Mouse (Mus musculus): Measurements from ENCODE around the gene Atp1b1. TPM values are rescaled to one million over a fixed set of nuclear protein-coding genes. Genes with fewer than 3 reads are reported as not detected.

Gene Atp1b1
- polyA plus RNA-seq, 1 experiment: 369 TPM

- H3K36me3 ChIP-seq (ENCODE audit: control insufficient read depth, insufficient read depth, low read length): no peaks in the 10 kb centered on the region
- peaks cover 25% of the 10 kb centered on the region for H3K4me1 ChIP-seq (ENCODE audit: control insufficient read depth, insufficient read depth, insufficient read length, low read length)
- no peak for TF ChIP-seq CTCF (IDR thresholded peaks at IDR 0.05; ENCODE audit: extremely low read depth, insufficient read length, insufficient replicate concordance, low read depth, low read length)
- TF ChIP-seq POLR2A (IDR thresholded peaks at IDR 0.05; ENCODE audit: low read depth, low read length): no peak
- H3K27ac ChIP-seq (ENCODE audit: insufficient read depth, low read depth, low read length): no peak overlapping the region
- no peaks in the 10 kb centered on the region for H3K27me3 ChIP-seq (ENCODE audit: control insufficient read depth, insufficient read depth, low read length)
- H3K4me3 ChIP-seq (ENCODE audit: low read depth, low read length): no peak overlapping the region
- WGBS: 66% methylated on average over 8 of the region's 8 CpGs
These were observed 10.2 kb upstream of the Atp1b1 start for GRCm38 (mm10) chr1:164468329-164468728.

DNA sequence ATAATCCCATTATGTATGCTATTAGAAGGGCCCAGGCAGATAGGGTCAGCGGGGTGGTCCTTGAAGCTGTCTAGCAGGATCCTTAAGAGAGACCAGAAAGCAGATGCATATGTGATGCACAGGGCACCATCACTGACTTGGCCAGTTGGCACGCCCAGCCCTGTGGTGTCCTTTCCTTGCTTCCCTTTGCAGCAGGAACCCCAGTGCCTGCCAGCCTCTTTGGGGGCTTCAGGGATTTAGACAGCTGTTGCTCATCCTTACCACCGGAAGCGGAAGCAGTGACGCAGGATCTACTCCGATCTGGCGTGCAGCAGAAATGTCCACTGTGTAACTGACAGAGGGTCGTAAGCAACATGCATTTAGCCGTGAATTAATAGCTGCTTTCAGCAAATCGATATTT lies 9.3 kb upstream of the Atp1b1 start:
- Histone ChIP-seq H3K36me3 (ENCODE audit: control insufficient read depth, insufficient read depth, low read length) (no peaks in the 10 kb centered on the region), H3K27me3 (ENCODE audit: control insufficient read depth, insufficient read depth, low read length) (no peaks in the 10 kb centered on the region), H3K4me3 (ENCODE audit: low read depth, low read length) (no peak overlapping the region), H3K4me1 (ENCODE audit: control insufficient read depth, insufficient read depth, insufficient read length, low read length) (peaks cover 28% of the 10 kb centered on the region), H3K27ac (ENCODE audit: insufficient read depth, low read depth, low read length) (no peak overlapping the region)
- TF ChIP-seq CTCF (IDR thresholded peaks at IDR 0.05; ENCODE audit: extremely low read depth, insufficient read length, insufficient replicate concordance, low read depth, low read length) (no peak), POLR2A (IDR thresholded peaks at IDR 0.05; ENCODE audit: low read depth, low read length) (no peak)
- 95% methylated on average over 10 of the region's 10 CpGs for WGBS

DNA sequence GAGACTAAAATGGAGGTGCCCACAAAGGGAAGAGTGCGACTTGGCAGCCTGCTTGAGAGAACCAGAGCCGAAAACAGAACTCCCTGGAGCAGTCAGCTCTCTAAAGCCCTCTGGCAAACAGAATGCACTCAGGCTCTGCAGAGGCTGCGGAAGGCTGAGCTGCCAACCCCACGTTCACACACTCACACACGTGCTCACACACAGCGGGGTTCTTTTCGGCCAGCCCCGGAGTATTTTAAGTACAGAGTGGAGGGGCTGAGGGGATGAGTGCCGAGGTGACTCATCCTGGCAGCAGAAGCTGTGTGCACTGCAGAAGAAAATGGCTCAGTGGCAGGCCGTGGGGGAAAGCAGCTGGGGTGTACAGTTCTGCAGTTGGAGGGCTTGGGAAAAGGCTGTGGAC lies 3.6 kb upstream of the Atp1b1 start:
- 9% methylated on average over 10 of the region's 10 CpGs for WGBS
- Histone ChIP-seq H3K27ac (ENCODE audit: insufficient read depth, low read depth, low read length) (peak overlapping the region; percentile 98), H3K4me3 (ENCODE audit: low read depth, low read length) (peak overlapping the region; percentile 46), H3K4me1 (ENCODE audit: control insufficient read depth, insufficient read depth, insufficient read length, low read length) (peaks cover 16% of the 10 kb centered on the region), H3K27me3 (ENCODE audit: control insufficient read depth, insufficient read depth, low read length) (no peaks in the 10 kb centered on the region), H3K36me3 (ENCODE audit: control insufficient read depth, insufficient read depth, low read length) (peaks cover 1% of the 10 kb centered on the region; the same call in 1 of the 2 replicates)
- TF ChIP-seq CTCF (IDR thresholded peaks at IDR 0.05; ENCODE audit: extremely low read depth, insufficient read length, insufficient replicate concordance, low read depth, low read length) (no peak), POLR2A (IDR thresholded peaks at IDR 0.05; ENCODE audit: low read depth, low read length) (no peak)

GRCm38 (mm10) chr1:164460921-164461697 lies 3.0 kb upstream of the Atp1b1 start:
- H3K27ac ChIP-seq (ENCODE audit: insufficient read depth, low read depth, low read length): peak overlapping the region; percentile 98
- peak overlapping the region; percentile 46 for H3K4me3 ChIP-seq (ENCODE audit: low read depth, low read length)
- TF ChIP-seq POLR2A (IDR thresholded peaks at IDR 0.05; ENCODE audit: low read depth, low read length): 0 out of 2 replicates have a peak, but pooled peaks have one; percentile 52
- TF ChIP-seq CTCF (IDR thresholded peaks at IDR 0.05; ENCODE audit: extremely low read depth, insufficient read length, insufficient replicate concordance, low read depth, low read length): no peak

DNA sequence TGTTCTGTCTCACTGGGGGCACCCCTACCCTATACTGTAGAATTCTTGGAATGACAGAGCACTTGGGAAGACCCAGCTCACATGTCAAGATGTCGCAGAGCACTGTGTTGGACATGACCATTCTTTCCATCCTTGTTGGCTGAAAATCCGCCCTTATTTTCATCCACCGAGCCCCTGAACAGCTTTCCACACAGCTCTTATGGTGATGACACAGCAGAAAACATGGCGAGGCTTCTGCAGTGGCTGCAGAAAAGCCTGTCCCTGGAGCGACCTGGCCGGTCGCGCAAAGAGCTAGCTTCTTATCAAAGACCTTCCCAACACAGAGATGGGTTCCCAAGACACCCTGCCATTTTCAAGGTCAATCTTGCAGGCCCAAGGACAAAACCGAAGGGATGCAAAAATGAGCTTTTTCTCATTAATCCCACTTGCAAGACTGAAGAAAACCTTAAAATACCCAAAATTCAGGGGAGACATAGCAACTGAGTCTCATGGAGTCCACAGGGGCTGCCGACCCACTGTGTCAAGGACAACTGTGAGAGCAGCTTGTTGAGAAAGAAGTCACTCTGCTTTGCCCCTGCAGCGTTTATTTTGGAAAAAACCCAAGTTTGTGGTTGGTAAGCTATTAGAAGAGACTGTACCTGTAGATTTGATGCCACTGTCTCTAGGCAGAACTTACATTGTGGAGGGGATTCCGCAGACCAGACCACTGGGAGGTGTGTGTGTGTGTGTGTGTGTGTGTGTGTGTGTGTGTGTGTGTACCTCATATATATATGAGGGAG lies 1.2 kb upstream of the Atp1b1 start:
- TF ChIP-seq CTCF (IDR thresholded peaks at IDR 0.05; ENCODE audit: extremely low read depth, insufficient read length, insufficient replicate concordance, low read depth, low read length) (no peak), POLR2A (IDR thresholded peaks at IDR 0.05; ENCODE audit: low read depth, low read length) (no peak)
- Histone ChIP-seq H3K4me3 (ENCODE audit: low read depth, low read length) (peak overlapping the region; percentile 73), H3K27ac (ENCODE audit: insufficient read depth, low read depth, low read length) (peak overlapping the region; percentile 92), H3K4me1 (ENCODE audit: control insufficient read depth, insufficient read depth, insufficient read length, low read length) (peaks cover 11% of the 10 kb centered on the region), H3K27me3 (ENCODE audit: control insufficient read depth, insufficient read depth, low read length) (no peaks in the 10 kb centered on the region), H3K36me3 (ENCODE audit: control insufficient read depth, insufficient read depth, low read length) (peaks cover 21% of the 10 kb centered on the region)
- WGBS: 15% methylated on average over 12 of the region's 12 CpGs

More at GRCm38 (mm10) chr1:164460921-164461697, 3.0 kb upstream of the Atp1b1 start:
- peaks cover 16% of the 10 kb centered on the region for H3K4me1 ChIP-seq (ENCODE audit: control insufficient read depth, insufficient read depth, insufficient read length, low read length)
- no peaks in the 10 kb centered on the region for H3K27me3 ChIP-seq (ENCODE audit: control insufficient read depth, insufficient read depth, low read length)
- H3K36me3 ChIP-seq (ENCODE audit: control insufficient read depth, insufficient read depth, low read length): peaks cover 6% of the 10 kb centered on the region
- 27% methylated on average over 13 of the region's 13 CpGs for WGBS

DNA sequence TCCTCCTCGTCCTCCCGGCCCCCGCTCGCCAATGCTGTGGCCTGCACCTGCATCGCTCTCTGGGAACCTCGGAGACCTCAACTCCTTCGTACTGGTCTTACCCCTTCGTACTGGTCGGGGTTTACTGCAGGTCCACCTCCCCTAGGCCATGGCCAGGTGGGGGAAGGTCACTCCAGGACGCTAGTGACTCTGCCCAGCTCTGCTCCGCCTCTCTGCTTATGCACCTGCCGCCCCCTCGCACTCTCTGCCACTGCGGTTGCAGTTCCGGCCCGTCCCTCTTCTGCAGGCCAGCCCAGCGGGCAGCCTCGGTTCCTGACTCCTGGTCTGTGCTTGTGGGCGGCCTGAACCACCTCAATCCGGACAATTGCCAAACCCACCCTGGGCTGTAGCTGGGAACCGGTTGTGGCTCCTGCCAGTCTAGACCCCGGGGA lies 481 bp upstream of the Atp1b1 start:
- H3K27me3 ChIP-seq (ENCODE audit: control insufficient read depth, insufficient read depth, low read length): no peaks in the 10 kb centered on the region

More for the DNA sequence above, 481 bp upstream of the Atp1b1 start:
- WGBS: 2% methylated on average over 22 of the region's 22 CpGs
- Histone ChIP-seq H3K27ac (ENCODE audit: insufficient read depth, low read depth, low read length) (peak overlapping the region; percentile 92), H3K4me1 (ENCODE audit: control insufficient read depth, insufficient read depth, insufficient read length, low read length) (peaks cover 9% of the 10 kb centered on the region), H3K4me3 (ENCODE audit: low read depth, low read length) (peak overlapping the region; percentile 73), H3K36me3 (ENCODE audit: control insufficient read depth, insufficient read depth, low read length) (peaks cover 28% of the 10 kb centered on the region)
- TF ChIP-seq POLR2A (IDR thresholded peaks at IDR 0.05; ENCODE audit: low read depth, low read length) (no peak; the same call in 1 of the 2 replicates), CTCF (IDR thresholded peaks at IDR 0.05; ENCODE audit: extremely low read depth, insufficient read length, insufficient replicate concordance, low read depth, low read length) (no peak)

Data from small intestine, adult 2 months (tissue).